Mouse (Mus musculus): Measurements from ENCODE around the gene Radil. TPM values are rescaled to one million over a fixed set of nuclear protein-coding genes. Genes with fewer than 3 reads are reported as not detected.

Radil gene
- polyA plus RNA-seq, 1 experiment from 2014 or later = 2.5 TPM

- Histone ChIP-seq H3K9me3 (no peaks in the 10 kb centered on the region), H3K36me3 (peaks cover 10% of the 10 kb centered on the region; the same call in 1 of the 2 replicates), H3K4me1 (replicated peaks) (no peaks in the 10 kb centered on the region), H3K27ac (no peak overlapping the region), H3K9ac (no peak overlapping the region), H3K27me3 (replicated peaks) (no peaks in the 10 kb centered on the region), H3K4me2 (replicated peaks) (no peak overlapping the region), H3K4me3 (replicated peaks) (no peak overlapping the region)
- ATAC-seq = no peak
- WGBS = 67% methylated on average over 10 of the region's 10 CpGs
These were observed 77.2 kb downstream of the Radil start for GRCm38 (mm10) chr5:142473696-142474095.

- no peak for ATAC-seq
- Histone ChIP-seq H3K9me3 (no peaks in the 10 kb centered on the region), H3K27ac (no peak overlapping the region), H3K4me1 (replicated peaks) (peaks cover 3% of the 10 kb centered on the region; the same call in 1 of the 2 replicates), H3K4me3 (replicated peaks) (no peak overlapping the region), H3K9ac (no peak overlapping the region), H3K4me2 (replicated peaks) (no peak overlapping the region), H3K27me3 (replicated peaks) (no peaks in the 10 kb centered on the region), H3K36me3 (peaks cover 10% of the 10 kb centered on the region; the same call in 1 of the 2 replicates)
- WGBS = 85% methylated on average over 11 of the region's 11 CpGs
These were observed 81.1 kb downstream of the Radil start for GRCm38 (mm10) chr5:142469796-142470195.

- Histone ChIP-seq H3K9ac (no peak overlapping the region), H3K4me2 (replicated peaks) (no peak overlapping the region), H3K4me1 (replicated peaks) (peaks cover 10% of the 10 kb centered on the region; the same call in 1 of the 2 replicates), H3K4me3 (replicated peaks) (no peak overlapping the region), H3K27me3 (replicated peaks) (no peaks in the 10 kb centered on the region), H3K9me3 (no peaks in the 10 kb centered on the region), H3K36me3 (peaks cover 10% of the 10 kb centered on the region; the same call in 1 of the 2 replicates), H3K27ac (no peak overlapping the region)
- 95% methylated on average over 13 of the region's 13 CpGs for WGBS
- ATAC-seq = no peak
These were observed 82.5 kb downstream of the Radil start for GRCm38 (mm10) chr5:142468375-142468774.

- 1% methylated on average over 60 of the region's 60 CpGs for WGBS
These were observed 87.1 kb downstream of the Radil start, which contains the start of gene Ap5z1 for GRCm38 (mm10) chr5:142463461-142464454. Gene Ap5z1, plus strand, starts transcription at chr5:142463944.

GRCm38 (mm10) chr5:142463011-142463410 lies 87.9 kb downstream of the Radil start:
- peak overlapping the region; percentile 84 for H3K27ac ChIP-seq
- no peaks in the 10 kb centered on the region for H3K27me3 ChIP-seq (replicated peaks)
- H3K4me3 ChIP-seq (replicated peaks) = peak overlapping the region; percentile 78; the same call in 1 of the 2 replicates
- no peak overlapping the region for H3K9ac ChIP-seq
- peak overlapping the region; percentile 80 for H3K4me2 ChIP-seq (replicated peaks)
- peaks cover 13% of the 10 kb centered on the region; the same call in 1 of the 2 replicates for H3K4me1 ChIP-seq (replicated peaks)
- no peaks in the 10 kb centered on the region for H3K9me3 ChIP-seq
- H3K36me3 ChIP-seq = no peaks in the 10 kb centered on the region; the same call in 1 of the 2 replicates
- peak; percentile 8; the same call in 1 of the 2 replicates for ATAC-seq
- WGBS = 83% methylated on average over 6 of the region's 6 CpGs

More at GRCm38 (mm10) chr5:142463461-142464454, 87.1 kb downstream of the Radil start, which contains the start of gene Ap5z1:
- peak within 1 kb of the TSS; percentile 67 for H3K9ac ChIP-seq
- H3K4me1 ChIP-seq (replicated peaks) = peaks cover 13% of the 10 kb centered on the region; the same call in 1 of the 2 replicates
- no peaks in the 10 kb centered on the region for H3K27me3 ChIP-seq (replicated peaks)
- H3K9me3 ChIP-seq = no peaks in the 10 kb centered on the region
- peak within 1 kb of the TSS; percentile 84 for H3K27ac ChIP-seq
- peak within 1 kb of the TSS; percentile 80 for H3K4me2 ChIP-seq (replicated peaks)
- no peaks in the 10 kb centered on the region for H3K36me3 ChIP-seq
- H3K4me3 ChIP-seq (replicated peaks) = peak within 1 kb of the TSS; percentile 78
- peak; percentile 96 for ATAC-seq

GRCm38 (mm10) chr5:142462641-142462948 lies 88.3 kb downstream of the Radil start:
- Histone ChIP-seq H3K4me2 (replicated peaks) (no peak overlapping the region), H3K9me3 (no peaks in the 10 kb centered on the region), H3K27me3 (replicated peaks) (no peaks in the 10 kb centered on the region), H3K27ac (no peak overlapping the region), H3K36me3 (no peaks in the 10 kb centered on the region; the same call in 1 of the 2 replicates), H3K4me1 (replicated peaks) (peaks cover 13% of the 10 kb centered on the region; the same call in 1 of the 2 replicates), H3K9ac (no peak overlapping the region), H3K4me3 (replicated peaks) (no peak overlapping the region)
- ATAC-seq = no peak
- WGBS = 90% methylated on average over 2 of the region's 2 CpGs

- no peaks in the 10 kb centered on the region for H3K27me3 ChIP-seq (replicated peaks)
- no peak overlapping the region for H3K9ac ChIP-seq
- H3K4me2 ChIP-seq (replicated peaks) = no peak overlapping the region
- no peak overlapping the region for H3K4me3 ChIP-seq (replicated peaks)
- H3K27ac ChIP-seq = no peak overlapping the region
- WGBS = 94% methylated on average over 7 of the region's 7 CpGs
- no peaks in the 10 kb centered on the region for H3K9me3 ChIP-seq
- H3K4me1 ChIP-seq (replicated peaks) = peaks cover 13% of the 10 kb centered on the region; the same call in 1 of the 2 replicates
- H3K36me3 ChIP-seq = peaks cover 4% of the 10 kb centered on the region; the same call in 1 of the 2 replicates
- ATAC-seq = no peak
These were observed 88.8 kb downstream of the Radil start for GRCm38 (mm10) chr5:142461942-142462640.

GRCm38 (mm10) chr5:142459834-142460233 lies 91.1 kb downstream of the Radil start:
- no peaks in the 10 kb centered on the region for H3K9me3 ChIP-seq
- no peak overlapping the region for H3K4me2 ChIP-seq (replicated peaks)
- H3K27me3 ChIP-seq (replicated peaks) = no peaks in the 10 kb centered on the region
- no peak overlapping the region for H3K27ac ChIP-seq
- no peak overlapping the region for H3K4me3 ChIP-seq (replicated peaks)
- H3K36me3 ChIP-seq = peaks cover 14% of the 10 kb centered on the region
- peaks cover 10% of the 10 kb centered on the region; the same call in 1 of the 2 replicates for H3K4me1 ChIP-seq (replicated peaks)
- no peak overlapping the region for H3K9ac ChIP-seq
- WGBS = 75% methylated on average over 5 of the region's 5 CpGs
- ATAC-seq = no peak

- H3K4me2 ChIP-seq (replicated peaks) = no peak overlapping the region
- no peak overlapping the region for H3K4me3 ChIP-seq (replicated peaks)
- no peak for ATAC-seq
- H3K27me3 ChIP-seq (replicated peaks) = no peaks in the 10 kb centered on the region
- H3K9ac ChIP-seq = no peak overlapping the region; the same call in 1 of the 2 replicates
- H3K4me1 ChIP-seq (replicated peaks) = peaks cover 5% of the 10 kb centered on the region; the same call in 1 of the 2 replicates
- no peaks in the 10 kb centered on the region for H3K9me3 ChIP-seq
- H3K27ac ChIP-seq = no peak overlapping the region
- 83% methylated on average over 17 of the region's 17 CpGs for WGBS
- H3K36me3 ChIP-seq = peaks cover 22% of the 10 kb centered on the region
These were observed 91.9 kb downstream of the Radil start for GRCm38 (mm10) chr5:142458791-142459557.

GRCm38 (mm10) chr5:142457345-142457744 lies 93.6 kb downstream of the Radil start:
- Histone ChIP-seq H3K27ac (peak overlapping the region; percentile 72), H3K4me3 (replicated peaks) (no peak overlapping the region), H3K9ac (no peak overlapping the region), H3K36me3 (peaks cover 29% of the 10 kb centered on the region), H3K4me2 (replicated peaks) (no peak overlapping the region), H3K9me3 (no peaks in the 10 kb centered on the region), H3K27me3 (replicated peaks) (no peaks in the 10 kb centered on the region), H3K4me1 (replicated peaks) (0 out of 2 replicates have a peak, but pooled peaks cover 2% of the 10 kb centered on the region)
- 40% methylated on average over 10 of the region's 10 CpGs for WGBS
- ATAC-seq = no peak

- Histone ChIP-seq H3K27me3 (replicated peaks) (no peaks in the 10 kb centered on the region), H3K9me3 (no peaks in the 10 kb centered on the region), H3K4me1 (replicated peaks) (0 out of 2 replicates have a peak, but pooled peaks cover 2% of the 10 kb centered on the region), H3K4me3 (replicated peaks) (no peak overlapping the region), H3K4me2 (replicated peaks) (no peak overlapping the region), H3K36me3 (peaks cover 30% of the 10 kb centered on the region), H3K9ac (no peak overlapping the region), H3K27ac (no peak overlapping the region)
- ATAC-seq = no peak
- 60% methylated on average over 15 of the region's 15 CpGs for WGBS
These were observed 94.6 kb downstream of the Radil start for GRCm38 (mm10) chr5:142456318-142456717.

Data from intestine, embryonic 15.5 days (tissue).